Mouse (Mus musculus) liver, embryonic 11.5 days (tissue): ENCODE measurements around the gene Ddit4. TPM values are rescaled to one million over a fixed set of nuclear protein-coding genes. Genes with fewer than 3 reads are reported as not detected.

Experiments
- ATAC-seq: fragments of 200-750 bp; cut with Nextera tagmentation; replicated peaks from 2 replicates; pipeline ENCODE4 v1.8.0; 2017; ENCODE audit warnings: moderate number of reproducible peaks, mild to moderate bottlenecking, moderate TSS enrichment, moderate library complexity; ENCODE audit not compliant: low FRiP score
- DNase-seq: peaks from one replicate; pipeline ENCODE4 v3.0.0-alpha.2; 2017; ENCODE audit warnings: low spot score
- H3K27ac ChIP-seq: fragments of 300-500 bp; sonication (generic); 2 replicates; pipeline ENCODE4 v1.5.1; 2014; ENCODE audit warnings: mild to moderate bottlenecking, low read depth, low read length, control low read depth
- H3K27me3 ChIP-seq: fragments of 300-500 bp; sonication (generic); replicated peaks from 2 replicates; pipeline ENCODE4 v1.6.1; 2014; ENCODE audit warnings: low read length, mixed read lengths; ENCODE audit not compliant: control insufficient read depth, insufficient read depth
- H3K36me3 ChIP-seq: fragments of 300-500 bp; sonication (generic); 2 replicates; pipeline ENCODE4 v1.6.1; 2014; ENCODE audit warnings: mild to moderate bottlenecking, low read length, moderate library complexity, mixed read lengths; ENCODE audit not compliant: control insufficient read depth, insufficient read depth
- H3K4me1 ChIP-seq: fragments of 300-500 bp; sonication (generic); replicated peaks from 2 replicates; pipeline ENCODE4 v1.6.1; 2014; ENCODE audit warnings: low read length, mixed read lengths; ENCODE audit not compliant: control insufficient read depth, insufficient read depth
- H3K4me2 ChIP-seq: fragments of 300-500 bp; sonication (generic); 2 replicates; pipeline ENCODE4 v1.6.1; 2014; ENCODE audit warnings: mild to moderate bottlenecking, control low read depth, moderate library complexity
- H3K4me3 ChIP-seq: fragments of 300-500 bp; sonication (generic); 2 replicates; pipeline ENCODE4 v1.5.1; 2014; ENCODE audit warnings: low read depth, low read length, control low read depth
- H3K9ac ChIP-seq: fragments of 300-500 bp; sonication (generic); 2 replicates; pipeline ENCODE4 v1.6.1; 2014; ENCODE audit warnings: low read depth, low read length, control low read depth
- H3K9me3 ChIP-seq: fragments of 300-500 bp; sonication (generic); 2 replicates; pipeline ENCODE4 v1.6.1; 2016; ENCODE audit warnings: low read length, inconsistent platforms, mixed read lengths; ENCODE audit not compliant: control insufficient read depth
- WGBS: fragments of 180-500 bp; shearing (Covaris S2); extraction: QIAGEN DNeasy Blood & Tissue Kit; methylation state at CpG from one replicate; pipeline ENCODE4 v1.1.7; 2014; 5-methylcytosine and 5-hydroxymethylcytosine counted together
- polyA plus RNA-seq: library from polyadenylated mRNA; unstranded; fragments of >200 nt; fragmentation: Nextera tagmentation; extraction: Ambion mirVana; gene quantifications from 2 replicates; pipeline ENCODE4 v1.2.1, GENCODE M21; 2014

Ddit4 gene
- polyA plus RNA-seq, 1 experiment from 2014 or later, result 4.3 TPM

DNA sequence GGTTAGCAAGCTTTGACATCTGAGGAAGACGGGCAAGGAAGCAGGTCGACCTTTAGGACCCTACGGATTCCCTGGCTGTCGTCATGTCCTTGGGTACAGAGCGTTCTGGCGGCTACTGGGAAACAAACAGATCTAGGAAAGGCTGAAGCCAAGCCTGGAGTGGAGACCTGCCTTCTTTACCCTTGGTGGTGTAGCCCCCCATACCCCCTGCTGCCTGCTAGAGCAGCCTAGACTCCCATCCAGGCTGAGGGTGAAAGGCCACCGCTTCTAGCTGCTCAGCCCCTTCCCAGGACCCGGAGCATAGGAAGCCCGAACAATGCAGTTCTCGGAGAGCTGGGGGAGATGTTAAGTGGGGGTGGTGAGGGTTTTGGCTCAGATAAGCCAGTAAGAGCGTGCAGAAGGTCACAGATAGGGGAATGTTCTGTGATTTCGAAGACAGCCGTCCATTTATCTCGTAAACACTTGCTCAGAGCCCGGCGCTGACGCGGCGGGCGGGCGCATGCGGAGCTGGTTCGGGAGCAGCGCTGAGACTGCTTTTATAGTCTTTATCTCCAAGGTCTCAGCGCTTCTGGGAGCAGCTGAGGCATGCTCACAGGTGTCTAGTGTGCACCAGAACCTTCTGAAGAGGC, 18.3 kb upstream of the Ddit4 start:
- Histone ChIP-seq H3K27me3 (peaks cover 10% of the 10 kb centered on the region), H3K9ac (peak overlapping the region; percentile 42), H3K9me3 (no peaks in the 10 kb centered on the region), H3K4me2 (peak overlapping the region; percentile 65), H3K4me3 (peak overlapping the region; percentile 39), H3K4me1 (peaks cover 34% of the 10 kb centered on the region), H3K36me3 (no peaks in the 10 kb centered on the region), H3K27ac (0 out of 2 replicates have a peak overlapping the region, but pooled peaks have one; percentile 2)
- DNase-seq (peak; percentile 71), ATAC-seq (peak; percentile 87)
- under 1% methylated on average over 25 of the region's 25 CpGs for WGBS

DNA sequence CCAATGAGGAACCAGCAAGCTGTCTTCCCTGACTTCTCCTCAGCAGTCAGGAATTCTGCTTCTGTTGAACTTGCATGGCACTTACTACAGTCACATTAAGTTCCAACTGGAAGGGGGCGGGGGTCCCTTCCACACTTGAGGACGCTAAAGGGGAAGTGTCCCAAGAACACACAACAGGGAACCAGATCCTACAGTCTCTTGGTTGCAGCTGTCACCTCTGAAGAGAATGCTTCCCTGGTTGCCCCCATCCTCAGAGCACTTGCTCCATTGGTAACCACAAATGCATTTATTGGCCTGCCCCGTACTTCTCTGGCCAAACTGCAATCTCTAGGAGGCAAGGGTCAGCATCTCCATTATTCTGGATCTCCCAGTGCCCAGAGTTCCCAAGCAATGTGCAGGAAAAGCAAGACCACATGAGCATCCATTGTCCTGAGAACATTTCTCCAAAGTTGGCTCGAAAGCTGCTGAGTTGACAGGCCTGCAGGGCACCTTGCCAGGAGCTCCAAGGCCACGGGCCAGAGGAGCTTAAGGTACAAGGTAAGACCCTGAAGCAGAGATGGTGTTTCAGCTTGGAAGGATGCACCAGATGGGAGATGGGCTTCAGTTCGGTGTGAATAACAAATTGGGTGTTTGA, 15.8 kb upstream of the Ddit4 start:
- 72% methylated on average over 6 of the region's 6 CpGs for WGBS
- no peak overlapping the region for H3K27ac ChIP-seq
- no peak overlapping the region for H3K9ac ChIP-seq
- H3K9me3 ChIP-seq, result no peaks in the 10 kb centered on the region
- H3K4me2 ChIP-seq, result no peak overlapping the region
- no peak overlapping the region for H3K4me3 ChIP-seq
- ATAC-seq (no peak), DNase-seq (no peak)
- H3K36me3 ChIP-seq, result no peaks in the 10 kb centered on the region
- peaks cover 19% of the 10 kb centered on the region for H3K4me1 ChIP-seq
- H3K27me3 ChIP-seq, result peaks cover 10% of the 10 kb centered on the region

- no peak overlapping the region for H3K4me3 ChIP-seq
- no peak overlapping the region for H3K9ac ChIP-seq
- H3K27me3 ChIP-seq, result peaks cover 8% of the 10 kb centered on the region
- H3K4me2 ChIP-seq, result no peak overlapping the region
- no peak for DNase-seq
- 86% methylated on average over 6 of the region's 6 CpGs for WGBS
- ATAC-seq, result no peak
- no peak overlapping the region for H3K27ac ChIP-seq
- no peaks in the 10 kb centered on the region for H3K36me3 ChIP-seq
- H3K4me1 ChIP-seq, result peaks cover 19% of the 10 kb centered on the region
- H3K9me3 ChIP-seq, result no peaks in the 10 kb centered on the region
Measured at GRCm38 (mm10) chr10:59966743-59967142, 15.1 kb upstream of the Ddit4 start.

DNA sequence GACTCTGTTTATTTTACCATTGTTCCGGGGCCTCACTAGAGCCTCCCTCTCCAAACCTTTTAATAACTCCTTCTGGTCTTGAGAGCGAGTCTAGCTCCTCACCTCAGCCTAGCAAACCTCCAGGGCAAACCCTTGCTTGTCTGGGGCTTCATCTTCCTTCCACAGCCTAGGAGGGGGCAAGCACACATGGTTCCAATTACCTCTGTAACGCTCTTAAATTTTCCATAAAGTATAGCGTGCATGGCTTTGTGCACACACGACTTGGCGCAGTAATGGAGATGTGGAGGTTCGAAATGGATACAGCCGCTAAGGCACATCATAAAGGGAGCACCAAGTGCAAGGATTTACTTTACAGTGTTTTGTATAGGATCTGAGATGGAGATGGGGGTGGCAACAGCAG, 14.2 kb upstream of the Ddit4 start:
- no peaks in the 10 kb centered on the region for H3K36me3 ChIP-seq
- H3K9me3 ChIP-seq, result no peaks in the 10 kb centered on the region
- H3K9ac ChIP-seq, result no peak overlapping the region
- no peak overlapping the region for H3K27ac ChIP-seq
- H3K4me1 ChIP-seq, result peaks cover 14% of the 10 kb centered on the region
- H3K4me2 ChIP-seq, result no peak overlapping the region
- ATAC-seq, result no peak
- DNase-seq, result no peak
- H3K27me3 ChIP-seq, result peaks cover under 1% of the 10 kb centered on the region; the same call in 1 of the 2 replicates
- H3K4me3 ChIP-seq, result no peak overlapping the region
- 83% methylated on average over 8 of the region's 8 CpGs for WGBS

DNA sequence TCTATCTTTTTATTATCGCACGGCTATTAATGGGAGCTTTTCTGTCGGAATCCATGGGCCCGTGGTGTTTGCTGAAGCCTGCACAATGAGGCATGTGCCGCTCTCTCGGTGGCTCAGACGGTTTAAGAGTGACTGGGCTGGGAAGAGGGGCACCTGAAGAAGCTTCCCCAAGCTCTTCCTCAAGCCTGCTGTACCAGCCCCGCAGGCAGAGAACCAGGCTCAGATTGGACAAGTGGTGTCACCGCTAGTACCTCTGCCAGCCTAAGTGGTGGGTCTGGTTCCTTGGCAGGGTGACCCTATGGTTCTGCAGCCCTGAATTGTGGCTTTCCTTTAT, 13.7 kb upstream of the Ddit4 start:
- 52% methylated on average over 9 of the region's 9 CpGs for WGBS
- ATAC-seq (no peak), DNase-seq (no peak)
- Histone ChIP-seq H3K4me1 (peaks cover 9% of the 10 kb centered on the region), H3K4me3 (no peak overlapping the region), H3K27me3 (no peaks in the 10 kb centered on the region), H3K27ac (peak overlapping the region; percentile 38; the same call in 1 of the 2 replicates), H3K4me2 (no peak overlapping the region), H3K9ac (no peak overlapping the region), H3K9me3 (no peaks in the 10 kb centered on the region), H3K36me3 (no peaks in the 10 kb centered on the region)

GRCm38 (mm10) chr10:59964504-59965361, 13.1 kb upstream of the Ddit4 start:
- H3K27me3 ChIP-seq, result no peaks in the 10 kb centered on the region
- H3K4me2 ChIP-seq, result peak overlapping the region; percentile 3
- no peak overlapping the region for H3K4me3 ChIP-seq
- H3K9ac ChIP-seq, result no peak overlapping the region
- DNase-seq (no peak), ATAC-seq (no peak; the same call in 1 of the 2 replicates)
- 19% methylated on average over 16 of the region's 23 CpGs for WGBS
- H3K36me3 ChIP-seq, result no peaks in the 10 kb centered on the region
- H3K27ac ChIP-seq, result peak overlapping the region; percentile 38; the same call in 1 of the 2 replicates
- peaks cover 8% of the 10 kb centered on the region; the same call in 1 of the 2 replicates for H3K4me1 ChIP-seq
- no peaks in the 10 kb centered on the region for H3K9me3 ChIP-seq

GRCm38 (mm10) chr10:59963609-59964008, 12.0 kb upstream of the Ddit4 start:
- Histone ChIP-seq H3K9me3 (no peaks in the 10 kb centered on the region), H3K27ac (no peak overlapping the region), H3K4me3 (no peak overlapping the region), H3K4me2 (no peak overlapping the region), H3K9ac (no peak overlapping the region), H3K27me3 (peaks cover 4% of the 10 kb centered on the region; the same call in 1 of the 2 replicates), H3K36me3 (no peaks in the 10 kb centered on the region), H3K4me1 (peaks cover 5% of the 10 kb centered on the region; the same call in 1 of the 2 replicates)
- DNase-seq, result no peak
- no peak for ATAC-seq
- WGBS, result 78% methylated on average over 2 of the region's 2 CpGs

- ATAC-seq, result no peak
- DNase-seq, result no peak
- Histone ChIP-seq H3K4me3 (no peak overlapping the region), H3K4me1 (peaks cover 2% of the 10 kb centered on the region; the same call in 1 of the 2 replicates), H3K4me2 (no peak overlapping the region), H3K9me3 (no peaks in the 10 kb centered on the region), H3K27me3 (peaks cover 21% of the 10 kb centered on the region), H3K27ac (no peak overlapping the region), H3K9ac (no peak overlapping the region), H3K36me3 (no peaks in the 10 kb centered on the region)
- 73% methylated on average over 12 of the region's 12 CpGs for WGBS
Measured at GRCm38 (mm10) chr10:59959517-59959916, 7.9 kb upstream of the Ddit4 start.
